Mouse (Mus musculus) right cerebral cortex, adult 2 months (tissue): ENCODE results near the gene Lbh.

Experiments
- DNase-seq, 2 experiments: peaks; one replicate each; pipeline ENCODE4 v3.0.0; 2021 to 2022; ENCODE audit warnings: low spot score in 2 of 2

Lbh gene

GRCm38 (mm10) chr17:72911283-72911682 lies 6.8 kb upstream of the Lbh start:
- no peak for DNase-seq

GRCm38 (mm10) chr17:72911751-72912150 lies 6.4 kb upstream of the Lbh start:
- no peak for DNase-seq

- DNase-seq: no peak
Observed at GRCm38 (mm10) chr17:72914082-72914481, 4.0 kb upstream of the Lbh start.

GRCm38 (mm10) chr17:72917241-72918030 lies 669 bp upstream of the Lbh start:
- DNase-seq: peak; percentile 44 to 73

- DNase-seq: peak; percentile 22 to 42
Observed at GRCm38 (mm10) chr17:72918571-72919541, 751 bp downstream of the Lbh start.

GRCm38 (mm10) chr17:72919641-72920040 lies 1.5 kb downstream of the Lbh start:
- no peak for DNase-seq

GRCm38 (mm10) chr17:72920430-72920829 lies 2.3 kb downstream of the Lbh start:
- DNase-seq: no peak

GRCm38 (mm10) chr17:72920971-72921370 lies 2.9 kb downstream of the Lbh start:
- no peak for DNase-seq

- no peak for DNase-seq
Observed at GRCm38 (mm10) chr17:72922206-72922605, 4.1 kb downstream of the Lbh start.

- no peak for DNase-seq
Observed at GRCm38 (mm10) chr17:72923283-72923682, 5.2 kb downstream of the Lbh start.

- peak; percentile 71 to 72 for DNase-seq
Observed at GRCm38 (mm10) chr17:72924295-72924694, 6.2 kb downstream of the Lbh start.

GRCm38 (mm10) chr17:72925111-72925510 lies 7.0 kb downstream of the Lbh start:
- DNase-seq: no peak

- DNase-seq: peak; percentile 40 to 70
Observed at GRCm38 (mm10) chr17:72925804-72926617, 7.9 kb downstream of the Lbh start.

- no peak for DNase-seq
Observed at GRCm38 (mm10) chr17:72926994-72927393, 8.9 kb downstream of the Lbh start.

GRCm38 (mm10) chr17:72933116-72933515 lies 15.0 kb downstream of the Lbh start:
- DNase-seq: no peak

- DNase-seq: no peak
Observed at GRCm38 (mm10) chr17:72934146-72934545, 16.0 kb downstream of the Lbh start.

- DNase-seq: no peak
Observed at GRCm38 (mm10) chr17:72934653-72935052, 16.5 kb downstream of the Lbh start.

- no peak for DNase-seq
Observed at GRCm38 (mm10) chr17:72935921-72936320, 17.8 kb downstream of the Lbh start.

GRCm38 (mm10) chr17:72936336-72936735 lies 18.2 kb downstream of the Lbh start:
- no peak for DNase-seq

- DNase-seq: no peak
Observed at GRCm38 (mm10) chr17:72937204-72937603, 19.1 kb downstream of the Lbh start.

GRCm38 (mm10) chr17:72938026-72938795 lies 20.1 kb downstream of the Lbh start:
- no peak for DNase-seq
